Mouse (Mus musculus) forebrain, embryonic 16.5 days (tissue): ENCODE data around the gene Tmc5. TPM values are rescaled to one million over a fixed set of nuclear protein-coding genes. Genes with fewer than 3 reads are reported as not detected.

Source experiments
- ATAC-seq: fragments of 200-750 bp; cut with Nextera tagmentation; 2 replicates; pipeline ENCODE4 v1.8.0; 2017; ENCODE audit warnings: mild to moderate bottlenecking, moderate library complexity
- H3K27ac ChIP-seq: fragments of 300-500 bp; sonication (generic); 2 replicates; pipeline ENCODE4 v1.5.1; 2014; ENCODE audit warnings: low read length, control low read depth
- H3K27me3 ChIP-seq: fragments of 300-500 bp; sonication (generic); replicated peaks from 2 replicates; pipeline ENCODE4 v1.6.1; 2014; ENCODE audit warnings: low read length; ENCODE audit not compliant: control insufficient read depth, insufficient read depth
- H3K36me3 ChIP-seq: fragments of 300-500 bp; sonication (generic); 2 replicates; pipeline ENCODE4 v1.6.1; 2014; ENCODE audit not compliant: control insufficient read depth, insufficient read depth
- H3K4me1 ChIP-seq: fragments of 300-500 bp; sonication (generic); replicated peaks from 2 replicates; pipeline ENCODE4 v1.6.1; 2014; ENCODE audit warnings: low read length; ENCODE audit not compliant: control insufficient read depth, insufficient read depth
- H3K4me2 ChIP-seq: fragments of 300-500 bp; sonication (generic); 2 replicates; pipeline ENCODE4 v1.6.1; 2014; ENCODE audit warnings: mild to moderate bottlenecking, low read length, control low read depth
- H3K4me3 ChIP-seq: fragments of 300-500 bp; sonication (generic); replicated peaks from 2 replicates; pipeline ENCODE4 v1.5.1; 2014; ENCODE audit warnings: mild to moderate bottlenecking, low read length, control low read depth
- H3K9ac ChIP-seq: fragments of 300-500 bp; sonication (generic); replicated peaks from 2 replicates; pipeline ENCODE4 v1.6.1; 2014; ENCODE audit warnings: low read depth, low read length, control low read depth
- H3K9me3 ChIP-seq: fragments of 300-500 bp; sonication (generic); 2 replicates; pipeline ENCODE4 v1.6.1; 2016; ENCODE audit warnings: low read length; ENCODE audit not compliant: control insufficient read depth
- WGBS: fragments of 180-500 bp; shearing (Covaris S2); extraction: QIAGEN DNeasy Blood & Tissue Kit; methylation state at CpG from one replicate; pipeline ENCODE4 v1.1.7; 2014; 5-methylcytosine and 5-hydroxymethylcytosine counted together
- polyA plus RNA-seq: library from polyadenylated mRNA; unstranded; fragments of >200 nt; fragmentation: Nextera tagmentation; extraction: Ambion mirVana; gene quantifications from 2 replicates; pipeline ENCODE4 v1.2.1, GENCODE M21; 2015

Gene Tmc5
- polyA plus RNA-seq = 0.16 and 0.24 TPM in 2 replicates

- Histone ChIP-seq H3K27me3 (no peaks in the 10 kb centered on the region), H3K4me3 (peak within 1 kb of the TSS; percentile 13), H3K4me1 (peaks cover 41% of the 10 kb centered on the region), H3K36me3 (no peaks in the 10 kb centered on the region), H3K9ac (no peak within 1 kb of the TSS; the same call in 1 of the 2 replicates), H3K9me3 (no peaks in the 10 kb centered on the region), H3K4me2 (peak within 1 kb of the TSS; percentile 42), H3K27ac (no peak within 1 kb of the TSS)
- no peak for ATAC-seq
- WGBS = 7% methylated on average over 21 of the region's 23 CpGs
These were observed at the start of gene Tmc5 for GRCm38 (mm10) chr7:118597201-118597600. Tmc5 (plus strand) TSS chr7:118597297.

DNA sequence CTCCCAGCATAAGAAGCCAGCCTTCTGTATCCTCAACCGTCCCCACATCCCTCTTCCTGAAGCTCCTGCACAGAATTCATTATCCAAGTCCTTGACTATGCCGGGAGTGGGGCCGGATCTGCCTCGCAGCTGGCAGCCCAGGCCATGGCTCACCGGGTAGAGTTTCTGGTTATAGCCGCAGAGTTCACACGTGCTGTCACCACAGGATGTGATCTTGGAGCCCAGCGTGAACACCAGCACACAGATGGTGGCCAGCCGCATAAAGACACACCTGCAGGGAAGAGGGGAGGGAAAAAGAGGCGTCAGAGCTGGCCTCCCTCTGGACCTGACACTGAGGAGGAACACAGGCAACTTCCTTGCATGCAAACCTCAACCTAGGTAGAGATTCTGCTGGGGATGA, 49.6 kb upstream of the Tmc5 start:
- Histone ChIP-seq H3K36me3 (peaks cover 30% of the 10 kb centered on the region), H3K27ac (no peak overlapping the region), H3K4me2 (no peak overlapping the region), H3K4me1 (no peaks in the 10 kb centered on the region), H3K9me3 (peaks cover 1% of the 10 kb centered on the region; the same call in 1 of the 2 replicates), H3K9ac (no peak overlapping the region), H3K27me3 (no peaks in the 10 kb centered on the region), H3K4me3 (no peak overlapping the region)
- 88% methylated on average over 10 of the region's 10 CpGs for WGBS
- ATAC-seq = no peak

GRCm38 (mm10) chr7:118553881-118554280, 43.2 kb upstream of the Tmc5 start:
- 65% methylated on average over 4 of the region's 4 CpGs for whole genome bisulfite sequencing
- Histone ChIP-seq H3K9me3 (peaks cover 3% of the 10 kb centered on the region; the same call in 1 of the 2 replicates), H3K4me2 (no peak overlapping the region), H3K4me1 (no peaks in the 10 kb centered on the region), H3K27ac (no peak overlapping the region), H3K9ac (no peak overlapping the region), H3K27me3 (no peaks in the 10 kb centered on the region), H3K4me3 (no peak overlapping the region), H3K36me3 (peaks cover 42% of the 10 kb centered on the region)
- ATAC-seq = no peak

DNA sequence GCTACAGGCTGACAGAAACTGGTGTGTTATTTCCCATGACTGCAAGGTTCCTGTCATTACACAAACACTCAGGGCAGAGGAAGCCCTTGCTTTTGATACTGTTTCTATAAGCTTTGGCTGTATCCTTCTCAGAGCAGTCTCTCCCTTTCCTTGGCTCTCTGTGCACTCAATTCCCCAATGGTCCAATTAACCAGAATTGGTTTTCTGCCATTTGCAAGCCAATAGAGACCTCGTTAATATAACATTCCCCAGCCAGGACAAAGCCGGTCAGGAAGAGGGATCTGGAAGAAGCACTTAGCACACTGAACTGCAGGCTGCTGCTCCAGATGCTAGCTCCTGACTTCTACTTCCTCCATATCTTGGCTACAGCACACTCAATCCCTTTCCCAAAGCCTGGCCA, 42.8 kb upstream of the Tmc5 start:
- Histone ChIP-seq H3K27me3 (no peaks in the 10 kb centered on the region), H3K4me1 (no peaks in the 10 kb centered on the region), H3K4me3 (no peak overlapping the region), H3K27ac (no peak overlapping the region), H3K9me3 (peaks cover 3% of the 10 kb centered on the region; the same call in 1 of the 2 replicates), H3K36me3 (peaks cover 42% of the 10 kb centered on the region), H3K9ac (no peak overlapping the region), H3K4me2 (no peak overlapping the region)
- WGBS = 16% methylated on average over 2 of the region's 2 CpGs
- ATAC-seq = no peak

- Histone ChIP-seq H3K9ac (no peak overlapping the region), H3K27me3 (no peaks in the 10 kb centered on the region), H3K27ac (no peak overlapping the region), H3K4me1 (peaks cover 6% of the 10 kb centered on the region; the same call in 1 of the 2 replicates), H3K9me3 (peaks cover 4% of the 10 kb centered on the region; the same call in 1 of the 2 replicates), H3K4me3 (no peak overlapping the region), H3K4me2 (no peak overlapping the region), H3K36me3 (peaks cover 2% of the 10 kb centered on the region; the same call in 1 of the 2 replicates)
- peak; percentile 86 for ATAC-seq
- 44% methylated on average over 6 of the region's 6 CpGs for WGBS
These were observed 28.0 kb upstream of the Tmc5 start for GRCm38 (mm10) chr7:118569121-118569543.

DNA sequence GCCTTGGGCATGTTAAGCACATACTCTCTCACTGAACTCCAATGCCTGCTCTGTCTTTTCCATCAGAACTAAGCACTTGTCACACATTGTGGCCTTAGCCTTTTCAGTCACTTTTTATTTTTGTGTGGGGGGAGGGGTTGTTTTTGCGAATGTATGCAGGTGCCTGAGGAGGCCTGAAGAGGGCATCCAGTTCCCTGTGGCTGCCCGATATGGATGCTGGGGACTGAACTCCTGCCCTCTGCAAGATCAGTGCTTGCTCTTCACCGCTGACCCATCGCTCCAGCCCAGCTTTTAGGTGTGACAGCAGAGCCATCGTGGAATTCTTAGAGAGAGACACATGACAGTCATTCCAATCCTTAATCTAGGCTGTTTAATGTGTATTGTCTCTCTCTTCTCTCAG, 25.7 kb upstream of the Tmc5 start:
- peaks cover 6% of the 10 kb centered on the region; the same call in 1 of the 2 replicates for H3K4me1 ChIP-seq
- H3K9ac ChIP-seq = no peak overlapping the region
- no peak for ATAC-seq
- H3K27ac ChIP-seq = no peak overlapping the region
- no peak overlapping the region for H3K4me3 ChIP-seq
- peaks cover 4% of the 10 kb centered on the region; the same call in 1 of the 2 replicates for H3K9me3 ChIP-seq
- no peaks in the 10 kb centered on the region for H3K27me3 ChIP-seq
- H3K4me2 ChIP-seq = no peak overlapping the region
- H3K36me3 ChIP-seq = no peaks in the 10 kb centered on the region
- WGBS = 44% methylated on average over 5 of the region's 5 CpGs

- peaks cover 4% of the 10 kb centered on the region; the same call in 1 of the 2 replicates for H3K9me3 ChIP-seq
- WGBS = 56% methylated on average over 5 of the region's 5 CpGs
- no peak overlapping the region for H3K27ac ChIP-seq
- ATAC-seq = no peak
- H3K9ac ChIP-seq = no peak overlapping the region
- H3K27me3 ChIP-seq = no peaks in the 10 kb centered on the region
- H3K36me3 ChIP-seq = no peaks in the 10 kb centered on the region
- H3K4me1 ChIP-seq = peaks cover 6% of the 10 kb centered on the region; the same call in 1 of the 2 replicates
- no peak overlapping the region for H3K4me3 ChIP-seq
- H3K4me2 ChIP-seq = no peak overlapping the region
These were observed 25.1 kb upstream of the Tmc5 start for GRCm38 (mm10) chr7:118572039-118572438.

DNA sequence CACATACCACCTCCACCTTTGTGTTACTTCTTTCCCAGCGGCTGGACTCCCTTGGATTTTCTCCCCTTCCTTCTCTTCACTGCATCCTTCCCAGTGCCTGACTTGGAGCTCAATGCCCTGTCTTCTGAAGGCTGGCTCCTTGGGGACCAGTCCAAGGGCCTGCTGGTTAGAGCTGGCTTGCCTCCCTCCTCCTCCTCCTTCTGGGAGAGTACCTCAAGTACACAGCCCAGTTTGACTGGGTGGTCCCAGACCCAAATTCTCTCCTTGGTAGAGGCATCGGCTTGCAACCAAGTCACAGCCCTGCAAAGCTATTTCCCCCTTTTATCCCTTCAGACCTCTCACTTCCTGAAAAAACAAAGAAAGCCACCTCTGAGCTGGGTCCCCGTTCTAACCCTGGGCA, 18.8 kb upstream of the Tmc5 start:
- Histone ChIP-seq H3K9ac (no peak overlapping the region), H3K27me3 (no peaks in the 10 kb centered on the region), H3K27ac (no peak overlapping the region), H3K4me2 (no peak overlapping the region), H3K4me3 (no peak overlapping the region), H3K4me1 (peaks cover 9% of the 10 kb centered on the region), H3K9me3 (no peaks in the 10 kb centered on the region), H3K36me3 (0 out of 2 replicates have a peak, but pooled peaks cover 3% of the 10 kb centered on the region)
- 68% methylated on average over 3 of the region's 3 CpGs for WGBS
- ATAC-seq = no peak

DNA sequence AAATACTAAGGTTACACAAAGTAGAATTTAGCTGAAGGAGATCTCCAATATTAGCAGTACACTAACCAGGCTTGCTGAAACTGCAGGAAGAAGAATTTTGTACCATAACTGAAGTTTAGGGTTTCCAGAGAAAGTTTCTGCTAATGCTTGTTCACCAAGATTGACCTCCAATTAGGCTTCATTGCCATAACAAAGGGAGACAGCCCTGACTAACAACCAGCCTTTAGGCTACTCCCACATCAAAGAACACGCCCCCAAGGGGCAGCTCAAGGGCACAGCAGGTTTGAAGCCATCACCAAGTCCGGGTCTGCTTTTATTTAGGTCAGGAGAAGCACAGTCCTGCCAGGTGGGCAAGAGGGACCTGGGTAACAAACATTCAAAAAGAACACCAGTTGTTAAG, 17.2 kb upstream of the Tmc5 start:
- Histone ChIP-seq H3K36me3 (0 out of 2 replicates have a peak, but pooled peaks cover 3% of the 10 kb centered on the region), H3K9me3 (no peaks in the 10 kb centered on the region), H3K9ac (no peak overlapping the region), H3K4me3 (no peak overlapping the region), H3K4me2 (no peak overlapping the region), H3K27ac (no peak overlapping the region), H3K4me1 (peaks cover 17% of the 10 kb centered on the region), H3K27me3 (no peaks in the 10 kb centered on the region)
- WGBS = 72% methylated on average over 2 of the region's 2 CpGs
- ATAC-seq = no peak
